Mouse (Mus musculus) frontal cortex, postnatal 14 days (tissue): ENCODE measurements at regions not wholly inside any gene's neighbourhood (a gene's known extent, or its start where the extent isn't known, plus 50 kb on each side); places are given as distances from the start of the nearest gene placed in this dataset.
"Not testable (repeated sequence)": the region's sequence is repeated elsewhere in the genome, so short reads cannot be mapped to it uniquely, and the experiment has no call there.

Experiments
- DNase-seq, 2 experiments: peaks; one replicate each; pipeline ENCODE4 v3.0.0; 2022; ENCODE audit warnings: low spot score in 2 of 2

GRCm38 (mm10) chr2:55182416-55182815, 253.4 kb upstream of the Kcnj3 start:
- no peak for DNase-seq

GRCm38 (mm10) chr2:55206891-55207290, 228.9 kb upstream of the Kcnj3 start:
- no peak for DNase-seq

GRCm38 (mm10) chr2:55208620-55209019, 227.2 kb upstream of the Kcnj3 start:
- no peak for DNase-seq

- no peak for DNase-seq
Measured at GRCm38 (mm10) chr2:55209848-55210390, 225.9 kb upstream of the Kcnj3 start.

- no peak for DNase-seq
Measured at GRCm38 (mm10) chr2:55211281-55211680, 224.5 kb upstream of the Kcnj3 start.

GRCm38 (mm10) chr2:55222046-55222445, 213.7 kb upstream of the Kcnj3 start:
- no peak for DNase-seq

- not testable (repeated sequence) for DNase-seq
Measured at GRCm38 (mm10) chr2:55222741-55223140, 213.0 kb upstream of the Kcnj3 start.

GRCm38 (mm10) chr2:55228131-55228797, 207.5 kb upstream of the Kcnj3 start:
- DNase-seq = peak in 1 of 2 experiments; percentile 5

- DNase-seq = no peak
Measured at GRCm38 (mm10) chr2:55231841-55232240, 203.9 kb upstream of the Kcnj3 start.

- DNase-seq = no peak
Measured at GRCm38 (mm10) chr2:55253134-55253533, 182.6 kb upstream of the Kcnj3 start.

GRCm38 (mm10) chr2:55262721-55263278, 173.0 kb upstream of the Kcnj3 start:
- DNase-seq = no peak

GRCm38 (mm10) chr2:55263847-55264449, 171.8 kb upstream of the Kcnj3 start:
- no peak for DNase-seq

GRCm38 (mm10) chr2:55306387-55306786, 129.4 kb upstream of the Kcnj3 start:
- DNase-seq = no peak

GRCm38 (mm10) chr2:55315627-55316026, 120.1 kb upstream of the Kcnj3 start:
- DNase-seq = no peak

GRCm38 (mm10) chr2:55354061-55354460, 81.7 kb upstream of the Kcnj3 start:
- DNase-seq = not testable (repeated sequence)
